Mouse (Mus musculus) olfactory bulb, adult 2 months (tissue): Measurements from ENCODE around the gene Fndc3b.

ENCODE experiments used
- CTCF ChIP-seq: fragments of 200-500 bp; IDR thresholded peaks from 2 replicates; pipeline ENCODE4 v1.5.1; 2012; ENCODE audit warnings: low read depth, mild to moderate bottlenecking, low read length, moderate library complexity; ENCODE audit not compliant: insufficient read depth
- POLR2A ChIP-seq: fragments of 200-500 bp; IDR thresholded peaks from 2 replicates; pipeline ENCODE4 v1.6.1; 2012; ENCODE audit warnings: mild to moderate bottlenecking, low read depth, low read length, moderate library complexity; ENCODE audit not compliant: insufficient read depth

DNA sequence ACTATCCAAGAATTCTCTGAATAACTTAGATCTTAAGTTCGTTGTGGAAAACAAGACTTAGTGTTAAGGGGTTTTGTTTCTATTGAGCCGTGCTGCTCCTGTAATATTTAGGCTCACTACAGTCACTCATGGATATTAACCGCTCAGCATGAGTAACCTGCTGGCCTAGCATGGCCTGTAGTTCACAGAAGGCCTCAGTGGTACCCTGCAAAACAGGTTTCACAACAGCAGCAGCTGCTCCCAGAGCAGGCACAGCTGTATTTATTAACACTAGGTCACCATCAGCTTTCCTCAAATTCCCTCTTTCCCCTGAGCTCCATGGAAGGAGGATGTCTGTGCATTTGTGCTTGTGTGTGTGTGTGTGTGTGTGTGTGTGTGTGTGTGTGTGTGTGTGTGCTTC lies 278.1 kb downstream of the Fndc3b start:
- TF ChIP-seq CTCF (no peak), POLR2A (no peak)
